Mouse (Mus musculus) left cerebral cortex, adult 9 months (tissue): ENCODE results near the gene Pigq.

Experiments
- DNase-seq, 2 experiments: peaks; one replicate each; pipeline ENCODE4 v3.0.0; 2022; ENCODE audit warnings: low spot score in 2 of 2

Pigq gene

GRCm38 (mm10) chr17:25883268-25883667, 61.5 kb downstream of the Pigq start:
- no peak for DNase-seq

GRCm38 (mm10) chr17:25882306-25882705, 62.4 kb downstream of the Pigq start:
- no peak for DNase-seq

GRCm38 (mm10) chr17:25881691-25882090, 63.0 kb downstream of the Pigq start:
- no peak for DNase-seq

- no peak for DNase-seq
Measured at GRCm38 (mm10) chr17:25880913-25881641, 63.7 kb downstream of the Pigq start.

DNA sequence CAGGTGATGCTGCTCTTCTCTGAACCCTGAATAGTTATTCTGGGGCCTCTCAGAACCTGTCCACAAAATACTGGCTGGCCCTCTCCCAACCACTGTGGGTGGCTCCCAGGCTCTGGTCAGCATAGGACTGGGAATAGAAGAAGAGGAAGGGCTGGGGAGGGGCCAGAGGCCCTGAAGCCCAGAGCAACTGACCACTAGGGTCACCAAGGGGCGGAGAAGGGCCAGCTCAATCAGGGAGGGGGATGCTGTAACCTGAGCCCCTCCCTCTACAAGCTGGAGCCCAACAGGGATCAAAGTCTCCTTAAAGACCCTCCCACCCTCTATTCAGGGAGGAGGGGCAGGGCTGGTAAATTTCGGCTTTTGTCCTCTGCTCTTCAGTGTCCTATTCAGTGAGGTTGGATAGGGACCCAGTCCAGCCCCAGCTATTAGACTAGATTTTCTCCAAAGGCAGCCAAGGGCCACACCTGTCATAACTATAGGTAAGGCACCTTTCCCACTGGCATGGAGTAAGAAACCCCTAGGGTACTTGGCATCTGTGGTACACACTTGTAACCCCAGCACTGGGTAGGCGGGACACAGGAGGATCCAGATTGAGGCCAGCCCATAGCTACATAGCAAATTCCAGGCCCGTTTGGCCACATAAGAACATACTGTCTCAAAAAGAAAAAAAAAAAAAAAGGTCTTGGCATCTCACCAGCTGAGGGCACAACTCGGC, 64.4 kb downstream of the Pigq start, which contains the start of gene Wfikkn1:
Wfikkn1 (minus strand) TSS at position 663 of the 715 bp plus-strand sequence.
- DNase-seq = no peak

DNA sequence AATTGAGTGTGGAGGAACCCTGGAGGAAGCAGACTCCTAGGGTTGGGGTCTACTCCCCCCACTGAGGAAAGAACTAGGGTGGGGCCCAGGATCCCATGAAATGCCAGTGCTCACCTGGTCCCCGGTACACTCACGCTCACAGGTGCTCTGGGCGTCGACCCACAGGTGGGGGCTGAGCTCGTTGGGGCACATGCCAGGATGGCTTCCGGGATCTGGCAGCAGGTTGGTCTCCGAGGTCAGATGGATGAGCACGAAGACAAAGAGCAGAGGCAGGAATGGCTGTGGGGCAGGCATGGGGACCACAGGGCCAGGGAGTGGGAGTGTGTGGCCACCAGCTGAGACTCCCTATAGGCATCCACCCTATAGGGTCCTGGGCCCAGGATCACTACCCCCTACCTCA, 65.0 kb downstream of the Pigq start:
- DNase-seq = no peak

DNA sequence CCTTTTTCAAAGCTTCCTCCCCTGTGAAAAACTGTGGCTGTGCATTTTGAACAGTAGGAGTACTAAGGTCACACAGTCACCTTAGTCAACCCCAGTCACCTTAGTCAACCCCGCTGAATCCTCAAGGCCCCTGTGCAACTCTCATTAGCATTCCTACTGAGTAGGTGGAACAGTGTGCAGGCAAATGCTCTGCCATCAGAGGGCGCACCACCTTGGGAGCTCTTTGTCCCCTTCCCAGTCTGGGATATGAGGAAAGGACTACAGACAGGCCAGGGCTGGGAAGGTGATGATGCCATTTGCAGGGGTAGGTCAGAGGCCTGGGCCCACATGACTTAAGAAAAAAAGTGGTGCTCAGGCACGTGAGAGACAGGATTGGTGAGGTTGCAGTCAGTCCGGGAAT, 65.5 kb downstream of the Pigq start:
- DNase-seq = no peak

GRCm38 (mm10) chr17:25878611-25879180, 66.0 kb downstream of the Pigq start:
- DNase-seq = no peak

- DNase-seq = no peak
Measured at GRCm38 (mm10) chr17:25877741-25878610, 66.8 kb downstream of the Pigq start.

GRCm38 (mm10) chr17:25877025-25877424, 67.7 kb downstream of the Pigq start:
- no peak for DNase-seq
